Mouse (Mus musculus) small intestine, adult 2 months (tissue): Measurements from ENCODE around the gene Coro2b. TPM values are rescaled to one million over a fixed set of nuclear protein-coding genes. Genes with fewer than 3 reads are reported as not detected.

Experiments
- H3K27ac ChIP-seq: fragments of 200-500 bp; 2 replicates; pipeline ENCODE4 v1.5.1; 2012; ENCODE audit warnings: low read depth, low read length, control low read depth, inconsistent platforms; ENCODE audit not compliant: insufficient read depth
- H3K27me3 ChIP-seq: fragments of 200-500 bp; 2 replicates; pipeline ENCODE4 v1.6.1; 2012; ENCODE audit warnings: mild to moderate bottlenecking, moderate library complexity, low read length, inconsistent platforms; ENCODE audit not compliant: control insufficient read depth, insufficient read depth
- H3K36me3 ChIP-seq: fragments of 200-500 bp; 2 replicates; pipeline ENCODE4 v1.6.1; 2012; ENCODE audit warnings: mild to moderate bottlenecking, low read length, control low read depth, inconsistent platforms; ENCODE audit not compliant: control insufficient read depth, insufficient read depth
- H3K4me1 ChIP-seq: fragments of 200-500 bp; 2 replicates; pipeline ENCODE4 v1.6.1; 2012; ENCODE audit warnings: low read length, inconsistent platforms, mixed read lengths; ENCODE audit not compliant: control insufficient read depth, insufficient read depth, insufficient read length
- H3K4me3 ChIP-seq: fragments of 200-500 bp; 2 replicates; pipeline ENCODE4 v1.5.1; 2012; ENCODE audit warnings: low read depth, mild to moderate bottlenecking, control low read depth, inconsistent platforms, low read length, moderate library complexity
- CTCF ChIP-seq: fragments of 200-500 bp; IDR thresholded peaks from 2 replicates; pipeline ENCODE4 v1.5.1; 2012; ENCODE audit warnings: low read depth, mild to moderate bottlenecking, control low read depth, inconsistent platforms, low read length, moderate library complexity, mixed read lengths; ENCODE audit not compliant: insufficient replicate concordance, insufficient read length; ENCODE audit errors: extremely low read depth
- POLR2A ChIP-seq: fragments of 200-500 bp; IDR thresholded peaks from 2 replicates; pipeline ENCODE4 v1.6.1; 2012; ENCODE audit warnings: low read depth, mild to moderate bottlenecking, control low read depth, inconsistent platforms, low read length, moderate library complexity
- WGBS: fragments of 180-500 bp; shearing (Covaris S2); methylation state at CpG from one replicate; pipeline ENCODE4 v1.1.7; 2018; 5-methylcytosine and 5-hydroxymethylcytosine counted together
- polyA plus RNA-seq: library from polyadenylated mRNA; depleted of rRNA; stranded (reverse); fragments of >200 nt; gene quantifications from 2 replicates; pipeline ENCODE4 v1.2.3, GENCODE M21; 2012

Coro2b gene
- polyA plus RNA-seq, 1 experiment, result 2.7 TPM

DNA sequence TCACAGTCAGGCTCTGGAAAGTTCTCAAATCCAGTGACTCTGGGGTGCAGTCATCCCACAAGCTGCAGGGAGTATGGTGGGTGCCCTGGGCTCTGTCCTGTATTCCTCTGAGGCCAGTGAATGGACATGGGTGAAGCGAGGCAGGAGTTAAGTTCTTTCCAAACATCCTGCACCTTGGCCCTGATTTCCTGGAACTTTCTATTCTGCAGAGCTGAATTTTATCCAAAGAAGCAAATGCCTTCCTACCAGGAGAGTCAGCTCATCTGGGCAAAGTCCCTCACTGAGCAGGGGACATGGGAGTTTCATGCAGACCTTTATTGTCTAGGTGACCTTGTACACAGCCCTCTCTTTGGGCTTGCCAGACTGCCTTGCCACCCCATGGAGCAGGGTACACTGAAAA, 75.1 kb downstream of the Coro2b start:
- 84% methylated on average over 1 of the region's 1 CpGs for WGBS
- no peaks in the 10 kb centered on the region for H3K4me1 ChIP-seq
- no peak overlapping the region for H3K27ac ChIP-seq
- H3K36me3 ChIP-seq, result no peaks in the 10 kb centered on the region
- no peak overlapping the region for H3K4me3 ChIP-seq
- no peak for TF ChIP-seq POLR2A
- TF ChIP-seq CTCF, result no peak
- H3K27me3 ChIP-seq, result no peaks in the 10 kb centered on the region

DNA sequence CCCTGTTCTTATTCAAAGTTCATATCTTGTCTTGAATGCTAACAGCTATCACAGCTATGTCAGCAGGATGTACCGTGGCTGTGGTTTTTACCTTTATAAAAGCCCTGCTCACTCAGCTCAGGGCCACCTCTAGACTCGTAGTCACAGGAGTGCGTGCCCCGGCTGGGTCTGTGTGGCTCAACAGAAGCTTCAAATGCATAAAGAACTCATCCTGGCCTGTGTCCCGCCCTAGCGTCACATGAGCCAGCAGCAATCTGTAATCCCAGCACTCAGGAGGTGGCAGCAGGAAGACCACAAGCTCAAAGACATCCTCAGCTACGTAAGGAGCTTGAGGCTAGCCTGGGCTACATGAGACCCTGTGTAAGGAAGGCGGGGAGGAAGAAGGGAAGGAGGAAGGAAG, 75.7 kb downstream of the Coro2b start:
- H3K4me3 ChIP-seq, result no peak overlapping the region
- peaks cover 1% of the 10 kb centered on the region; the same call in 1 of the 2 replicates for H3K4me1 ChIP-seq
- no peak overlapping the region for H3K27ac ChIP-seq
- H3K27me3 ChIP-seq, result no peaks in the 10 kb centered on the region
- no peak for TF ChIP-seq POLR2A
- TF ChIP-seq CTCF, result no peak
- WGBS, result 79% methylated on average over 8 of the region's 8 CpGs
- H3K36me3 ChIP-seq, result no peaks in the 10 kb centered on the region

DNA sequence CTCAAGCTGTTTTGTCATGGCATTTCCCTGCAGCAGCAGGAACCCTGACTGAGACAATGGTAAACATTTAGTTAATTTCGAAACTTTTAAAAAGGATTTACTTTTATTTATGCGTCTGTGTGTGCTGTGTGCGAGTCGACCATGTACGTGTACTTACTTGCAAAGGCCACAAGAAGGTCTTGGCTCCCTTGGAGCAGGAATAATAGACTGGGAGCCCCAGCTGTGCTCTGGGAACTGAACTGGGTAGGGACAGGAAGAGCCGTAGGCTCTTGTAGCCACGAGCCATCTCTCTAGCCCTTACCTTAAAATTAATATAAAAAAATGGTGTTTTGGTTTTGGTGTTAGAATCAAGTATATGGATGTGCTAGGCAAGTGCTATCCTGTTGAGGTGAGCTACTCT, 76.8 kb downstream of the Coro2b start:
- WGBS, result 88% methylated on average over 7 of the region's 7 CpGs
- Histone ChIP-seq H3K4me1 (peaks cover 2% of the 10 kb centered on the region; the same call in 1 of the 2 replicates), H3K36me3 (no peaks in the 10 kb centered on the region), H3K4me3 (no peak overlapping the region), H3K27ac (no peak overlapping the region), H3K27me3 (no peaks in the 10 kb centered on the region)
- TF ChIP-seq CTCF (no peak), POLR2A (no peak)

DNA sequence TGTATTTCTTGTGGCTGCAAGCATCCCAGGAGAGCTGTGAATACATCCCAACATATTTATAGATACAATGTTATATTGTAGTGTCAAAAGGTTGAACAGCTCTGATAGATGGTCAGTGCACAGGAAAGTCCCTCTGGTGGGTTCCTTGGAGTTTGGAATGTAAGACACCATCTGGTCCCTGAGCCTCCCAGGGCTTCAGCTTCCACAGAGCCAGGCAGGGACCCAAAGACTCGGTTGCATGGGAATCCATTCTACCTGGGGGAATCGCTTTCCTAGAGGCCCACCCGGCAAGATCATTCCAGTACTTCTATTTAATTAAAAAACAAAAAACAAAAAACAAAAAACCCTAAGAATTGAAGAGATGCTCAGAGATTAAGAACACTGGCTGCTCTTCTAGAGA, 78.4 kb downstream of the Coro2b start:
- WGBS, result 90% methylated on average over 3 of the region's 3 CpGs
- no peaks in the 10 kb centered on the region for H3K36me3 ChIP-seq
- TF ChIP-seq POLR2A (no peak), CTCF (no peak)
- no peak overlapping the region for H3K4me3 ChIP-seq
- H3K27me3 ChIP-seq, result no peaks in the 10 kb centered on the region
- no peak overlapping the region for H3K27ac ChIP-seq
- H3K4me1 ChIP-seq, result peaks cover 2% of the 10 kb centered on the region; the same call in 1 of the 2 replicates

DNA sequence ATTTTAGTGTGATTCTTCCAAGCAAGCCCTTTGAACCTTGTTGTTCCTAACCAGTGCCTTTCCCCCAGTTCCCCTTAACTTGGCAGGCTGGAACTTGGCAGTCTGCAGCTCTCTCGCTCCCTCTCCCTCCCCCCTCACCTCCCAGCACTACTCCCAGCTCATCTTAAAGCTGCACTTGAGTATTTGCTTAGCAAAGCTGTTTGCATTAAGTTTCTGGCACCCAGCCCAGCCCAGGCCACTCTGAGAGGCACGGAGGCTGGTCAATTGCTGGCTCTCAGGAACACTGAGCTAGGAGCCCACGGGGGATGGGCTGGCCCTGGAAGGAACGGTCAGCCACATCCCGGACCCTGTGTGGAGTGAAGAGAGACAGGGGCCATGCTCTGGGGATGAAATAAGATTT, 80.8 kb downstream of the Coro2b start:
- no peaks in the 10 kb centered on the region for H3K27me3 ChIP-seq
- no peak for TF ChIP-seq POLR2A
- TF ChIP-seq CTCF, result no peak
- peaks cover 2% of the 10 kb centered on the region; the same call in 1 of the 2 replicates for H3K4me1 ChIP-seq
- no peak overlapping the region for H3K4me3 ChIP-seq
- H3K36me3 ChIP-seq, result no peaks in the 10 kb centered on the region
- no peak overlapping the region for H3K27ac ChIP-seq
- WGBS, result 27% methylated on average over 5 of the region's 5 CpGs

DNA sequence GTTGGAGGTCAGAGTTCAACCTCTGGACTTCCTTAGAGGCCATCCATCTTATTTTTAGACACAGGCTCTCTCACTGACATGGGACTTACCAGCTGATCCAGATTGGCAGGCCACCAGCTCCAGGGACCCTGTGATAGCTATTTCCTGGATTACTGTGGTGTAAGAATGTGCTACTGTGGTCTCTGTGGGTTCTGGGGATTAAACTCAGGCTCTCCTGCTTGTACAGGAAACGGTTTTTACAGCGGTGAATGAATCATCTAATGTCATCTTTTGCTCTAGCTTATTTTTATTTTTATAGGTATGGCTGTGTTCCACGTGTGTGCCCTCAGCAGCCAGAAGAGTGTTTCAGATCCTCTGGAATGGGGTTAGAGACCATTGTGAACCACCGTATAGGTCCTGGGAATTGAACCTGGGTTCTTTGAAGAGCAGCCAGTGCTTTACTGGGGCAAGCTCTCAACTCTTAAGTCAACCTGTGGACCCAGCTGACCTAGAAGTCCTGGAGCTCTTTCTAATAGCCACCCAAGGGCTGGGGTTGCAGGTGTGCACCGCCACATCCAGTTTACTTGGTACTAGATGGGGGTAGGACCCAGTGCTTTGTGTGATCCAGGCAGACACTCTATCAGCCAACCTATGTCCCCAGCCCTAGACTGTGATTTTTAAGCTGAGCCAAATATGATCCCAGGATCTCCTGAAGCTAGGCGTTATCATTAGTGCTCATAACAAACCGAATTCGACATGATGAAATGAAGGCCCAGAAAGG, 81.5 kb downstream of the Coro2b start:
- Histone ChIP-seq H3K27ac (no peak overlapping the region), H3K36me3 (no peaks in the 10 kb centered on the region), H3K4me1 (peaks cover 2% of the 10 kb centered on the region; the same call in 1 of the 2 replicates), H3K4me3 (no peak overlapping the region), H3K27me3 (no peaks in the 10 kb centered on the region)
- 46% methylated on average over 8 of the region's 8 CpGs for WGBS
- TF ChIP-seq POLR2A, result no peak
- no peak for TF ChIP-seq CTCF

DNA sequence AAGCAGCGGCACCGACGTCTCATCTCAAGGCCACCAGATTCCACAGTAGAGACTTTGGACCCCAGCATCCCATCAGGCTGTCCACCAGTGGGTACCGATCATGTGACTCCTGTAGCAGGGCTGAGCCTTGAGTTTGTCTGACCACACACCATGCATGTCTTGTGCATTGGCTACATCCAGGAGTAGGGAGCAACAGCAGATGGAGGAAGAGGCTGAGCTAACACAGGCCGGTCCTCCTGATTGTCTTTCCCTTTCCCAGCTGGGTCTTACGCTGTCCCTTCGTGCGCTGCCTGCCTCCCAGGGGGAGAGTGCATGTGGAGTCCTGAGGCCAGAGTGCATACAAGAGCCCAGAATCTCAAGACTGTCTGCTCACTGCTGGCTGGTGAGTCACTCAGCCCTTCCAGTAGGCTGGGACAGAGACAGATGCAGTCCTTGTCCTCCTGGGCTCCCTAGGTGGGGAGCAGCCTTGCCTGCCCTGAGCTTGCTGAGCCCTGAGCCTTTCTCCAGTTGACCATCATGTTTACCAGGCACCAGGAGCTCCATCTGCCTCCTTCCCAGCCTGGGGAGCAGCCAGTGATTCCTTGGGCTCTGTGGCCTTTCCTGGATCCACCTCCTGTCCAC, 84.4 kb downstream of the Coro2b start:
- WGBS, result 92% methylated on average over 8 of the region's 8 CpGs
- no peaks in the 10 kb centered on the region for H3K36me3 ChIP-seq
- H3K4me1 ChIP-seq, result peaks cover 2% of the 10 kb centered on the region; the same call in 1 of the 2 replicates
- no peak overlapping the region for H3K27ac ChIP-seq
- no peaks in the 10 kb centered on the region for H3K27me3 ChIP-seq
- TF ChIP-seq POLR2A (no peak), CTCF (no peak)
- no peak overlapping the region for H3K4me3 ChIP-seq
